Mouse (Mus musculus) adrenal gland, adult 18-20 months (tissue): ENCODE results near the gene Pgpep1. TPM values are rescaled to one million over a fixed set of nuclear protein-coding genes. Genes with fewer than 3 reads are reported as not detected.
A peak's percentile ranks its signal among the peaks of the same experiment; 100 is the strongest.

ENCODE experiments used
- DNase-seq, 2 experiments: peaks; one replicate each; pipeline ENCODE4 v3.0.0; 2021 to 2022; ENCODE audit warnings: low spot score in 2 of 2
- total RNA-seq, 2 experiments: library from RNA; stranded (reverse); gene quantifications; 1 replicate in 1 of 2; 2 replicates in 1 of 2; pipeline ENCODE4 v1.2.3; 2021

Gene Pgpep1
- total RNA-seq, 2 experiments from 2014 or later: 101 to 153 TPM

DNA sequence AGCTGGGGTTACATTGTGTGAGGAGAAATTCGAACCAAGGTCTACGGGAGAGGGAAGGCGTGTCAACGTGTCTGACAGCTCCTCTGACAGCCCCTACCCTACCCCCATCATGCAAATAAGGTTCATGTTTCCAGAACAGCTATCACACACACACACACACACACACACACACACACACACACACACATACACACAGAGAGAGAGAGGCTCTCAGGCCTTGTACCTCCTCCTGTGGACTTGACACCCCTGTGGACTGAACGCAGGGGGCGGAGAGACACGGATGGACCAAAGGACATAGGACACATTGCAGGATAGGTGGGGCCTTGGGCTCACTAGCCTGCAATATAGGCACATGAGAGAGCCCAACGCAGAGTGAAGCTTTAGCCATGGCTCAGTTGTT lies 23.4 kb downstream of the Pgpep1 start:
- no peak for DNase-seq

DNA sequence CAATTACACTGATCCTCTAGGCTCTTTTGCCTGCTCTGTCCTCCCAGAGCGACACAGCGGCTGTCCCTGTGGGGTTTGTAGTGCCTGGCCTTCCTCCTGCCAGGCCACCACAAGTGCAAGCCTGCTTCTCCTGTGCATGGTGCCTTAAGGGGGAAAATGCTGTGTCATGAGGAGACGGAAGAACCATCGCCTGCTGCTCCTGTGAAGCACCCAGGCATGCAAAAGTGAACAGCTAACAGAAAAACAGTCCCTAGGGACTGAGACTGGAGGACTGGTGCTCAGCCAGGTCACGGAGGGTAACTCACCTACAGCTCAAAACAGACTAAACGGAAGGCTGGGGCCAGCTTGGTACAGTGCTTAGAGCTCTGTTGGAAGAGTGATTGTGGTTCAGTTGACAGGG lies 24.7 kb downstream of the Pgpep1 start:
- DNase-seq: no peak

DNA sequence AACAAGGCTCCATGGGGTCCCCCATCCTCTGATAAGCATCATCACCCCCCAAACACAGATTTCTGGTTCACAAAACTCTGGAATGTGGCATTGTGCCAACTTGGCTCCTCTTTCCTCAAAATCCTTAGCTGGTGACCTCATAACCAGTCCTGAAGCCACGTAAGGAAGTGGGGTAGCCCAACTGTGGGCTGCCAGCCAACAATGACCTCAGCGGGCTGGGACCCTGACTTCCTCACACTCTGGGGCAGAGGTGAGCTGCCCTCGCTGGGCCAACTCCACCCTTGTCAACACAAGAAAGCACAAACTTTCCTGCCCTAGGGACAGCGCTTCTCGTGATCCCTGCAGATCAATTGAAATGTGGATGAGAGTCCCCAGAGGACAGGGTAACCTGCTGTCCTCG lies 26.1 kb downstream of the Pgpep1 start:
- peak; percentile 59 to 79 for DNase-seq

DNA sequence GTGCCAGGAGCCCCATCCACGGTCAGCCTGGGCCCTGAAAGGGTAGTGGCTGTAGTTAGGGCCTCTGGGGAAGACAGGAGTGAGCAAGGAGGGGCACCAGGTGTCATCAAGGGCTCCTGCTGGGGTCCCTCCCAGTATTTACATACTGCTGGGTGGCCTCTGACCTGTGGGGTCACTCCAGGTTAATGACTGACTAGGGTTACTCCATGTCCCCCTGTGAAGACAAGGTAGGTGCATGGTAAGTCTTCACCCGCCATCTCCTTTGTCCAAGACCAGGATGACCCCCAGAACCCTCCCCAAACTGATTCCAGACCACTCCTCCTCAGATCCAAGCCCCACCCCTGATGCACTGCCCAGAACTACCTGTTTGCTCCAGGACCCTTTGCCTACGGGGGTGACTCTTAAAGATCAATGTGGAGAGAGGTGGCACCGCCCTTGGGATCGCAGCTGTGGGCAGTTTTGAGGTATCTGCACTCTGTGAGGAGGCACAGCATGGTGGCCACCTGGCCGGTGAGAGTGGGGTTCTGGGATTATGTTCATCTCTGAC lies 27.8 kb downstream of the Pgpep1 start, which contains the start of gene Gdf15:
Gene Gdf15 (minus strand): TSS at position 111 of the 547 bp plus-strand sequence.
- DNase-seq: no peak

DNA sequence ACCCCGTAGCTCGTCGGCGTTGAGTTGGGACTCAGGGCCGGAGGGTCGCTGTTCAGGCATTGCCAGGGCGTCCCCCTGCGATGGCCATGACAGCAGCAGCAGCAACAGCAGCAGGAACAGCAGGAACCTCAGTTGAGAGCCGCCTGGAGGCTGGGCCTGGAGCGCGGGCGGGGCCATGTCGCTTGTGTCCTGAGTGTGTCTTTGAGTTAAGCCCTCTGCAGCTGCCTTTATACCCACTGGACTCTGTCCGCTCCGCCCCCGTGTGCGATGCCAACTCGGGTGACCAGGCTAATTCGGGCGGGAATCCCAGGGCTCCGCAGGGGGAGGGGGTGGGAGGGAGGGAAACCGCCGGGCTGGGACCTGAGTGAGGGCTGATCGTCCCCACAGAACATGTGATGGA lies 28.8 kb downstream of the Pgpep1 start:
- DNase-seq: peak in 1 of 2 experiments; percentile 51

DNA sequence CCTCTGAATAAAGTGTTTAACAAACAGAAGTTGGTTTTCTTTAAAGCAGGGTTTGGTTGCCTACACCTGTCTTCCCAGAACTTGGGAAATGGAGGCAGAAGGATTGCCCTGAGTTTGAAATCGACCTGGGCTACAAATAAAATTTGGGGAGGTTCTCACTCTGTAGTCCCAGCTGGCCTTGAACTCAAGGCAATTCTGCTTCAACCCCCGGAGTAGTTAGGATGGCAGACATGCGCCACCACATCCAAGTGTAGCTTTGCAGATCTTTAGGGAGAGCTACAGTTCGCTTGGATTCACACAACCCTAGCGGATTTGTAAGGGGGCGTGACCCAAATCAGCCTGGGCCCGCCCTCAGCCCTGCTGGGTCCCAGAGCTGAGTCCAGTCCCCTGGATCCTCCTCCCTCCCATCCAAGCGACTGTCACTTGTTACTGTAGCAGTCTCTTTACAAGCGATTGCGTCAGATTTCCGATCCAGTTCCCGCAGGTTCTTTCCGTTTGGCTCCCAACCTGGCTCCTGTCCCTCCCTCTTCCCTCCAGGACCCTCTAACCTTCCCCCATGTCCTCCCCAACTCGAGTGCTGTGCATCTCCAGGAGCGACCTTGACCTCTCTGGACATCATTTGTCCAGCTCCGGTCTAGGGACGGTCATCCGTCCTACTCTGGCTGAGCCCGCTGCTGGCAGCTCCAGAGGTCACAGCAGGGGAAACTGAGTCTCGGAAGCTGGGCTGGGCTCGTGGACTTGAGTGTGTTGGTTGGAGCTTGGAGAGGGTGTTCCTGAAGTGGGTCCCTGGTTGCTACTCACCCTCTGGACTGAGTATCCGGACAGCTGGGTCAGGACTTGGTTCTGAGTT lies 29.4 kb downstream of the Pgpep1 start:
- DNase-seq: peak; percentile 57 to 64

DNA sequence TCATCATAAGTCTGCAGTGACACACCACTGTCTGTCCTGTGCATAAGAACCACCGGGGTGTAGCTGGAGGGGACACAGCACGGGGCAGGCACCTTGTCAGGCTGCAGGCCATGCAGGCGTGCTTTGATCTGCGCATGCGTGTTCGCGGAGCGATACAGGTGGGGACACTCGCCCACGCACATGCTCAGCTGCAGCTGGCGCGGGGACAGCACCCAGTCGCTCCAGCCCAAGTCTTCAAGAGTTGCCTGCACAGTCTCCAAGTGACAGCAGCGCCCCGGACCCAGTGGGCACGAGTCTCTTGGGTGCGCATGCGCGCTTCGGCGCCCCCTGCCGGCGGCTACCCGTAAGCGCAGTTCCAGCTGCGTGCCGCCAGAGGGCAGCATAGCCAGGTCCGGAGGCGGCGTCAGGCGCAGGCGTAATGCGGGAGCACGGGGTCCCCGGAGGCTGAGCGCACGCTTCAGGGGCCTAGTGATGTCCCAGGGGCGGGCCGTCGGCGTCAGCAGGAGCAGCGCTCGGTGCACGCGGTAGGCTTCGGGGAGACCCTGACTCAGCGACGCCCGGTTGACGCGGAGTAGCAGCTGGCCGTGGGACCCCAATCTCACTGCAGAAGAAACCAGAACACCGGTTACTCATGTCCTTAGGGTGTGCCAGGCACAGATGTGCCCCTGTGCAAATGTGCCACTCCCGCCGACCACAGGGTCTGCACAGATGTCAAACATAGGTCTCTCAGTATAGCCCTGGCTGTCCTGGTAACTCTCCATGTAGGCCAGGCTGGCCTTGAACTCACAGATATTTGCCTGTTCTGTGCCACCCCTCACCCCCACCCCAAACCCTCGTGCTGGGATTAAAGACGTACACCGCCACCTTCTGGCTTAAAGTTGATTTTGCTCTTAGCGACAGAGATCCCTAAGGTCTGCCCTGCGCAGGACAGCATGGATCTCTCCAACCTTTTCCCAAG lies 30.3 kb downstream of the Pgpep1 start:
- peak; percentile 91 to 94 for DNase-seq

DNA sequence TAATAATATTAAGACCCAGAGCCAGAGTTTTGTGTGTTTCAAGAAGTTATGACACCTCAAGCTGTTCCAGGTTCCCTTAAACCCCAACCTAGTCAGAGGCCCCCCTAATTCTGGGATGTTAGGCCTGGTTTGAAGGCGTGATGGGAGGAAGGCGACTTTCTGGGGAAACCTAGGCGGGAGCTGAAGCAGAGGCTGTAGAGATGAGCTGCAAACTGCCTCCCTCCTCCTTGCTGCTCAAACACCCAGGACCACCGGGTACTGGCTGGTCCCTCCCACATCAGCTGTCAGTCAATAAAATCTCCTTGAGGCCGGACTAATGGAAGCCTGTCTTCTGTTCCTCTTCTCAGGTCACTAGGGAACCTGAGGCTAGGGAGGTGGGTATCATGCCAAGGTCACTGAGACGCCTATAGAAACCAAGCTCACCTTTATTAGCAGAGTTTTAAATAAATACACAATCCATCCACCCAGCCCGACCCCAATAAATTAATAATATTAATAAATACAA lies 31.1 kb downstream of the Pgpep1 start:
- DNase-seq: no peak

DNA sequence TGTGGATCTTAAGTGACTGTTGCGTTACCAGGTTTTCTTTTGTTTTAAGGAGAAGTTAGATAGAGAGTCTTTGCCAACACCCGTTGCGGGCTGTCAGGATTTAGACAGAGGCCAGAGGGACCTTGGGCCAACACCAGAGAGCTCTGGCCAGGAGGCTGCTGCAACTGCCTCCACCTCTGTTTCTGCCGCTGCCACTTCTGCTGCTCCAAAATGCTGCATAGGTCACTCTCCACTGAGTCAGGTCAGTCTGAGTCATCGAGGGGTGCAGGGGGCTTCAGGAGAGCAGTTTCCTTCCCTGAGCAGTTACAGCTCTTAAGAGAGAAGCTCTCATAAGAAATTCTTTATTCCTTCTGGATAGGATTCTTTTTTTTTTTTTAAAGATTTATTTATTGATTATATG lies 33.1 kb downstream of the Pgpep1 start:
- DNase-seq: no peak

DNA sequence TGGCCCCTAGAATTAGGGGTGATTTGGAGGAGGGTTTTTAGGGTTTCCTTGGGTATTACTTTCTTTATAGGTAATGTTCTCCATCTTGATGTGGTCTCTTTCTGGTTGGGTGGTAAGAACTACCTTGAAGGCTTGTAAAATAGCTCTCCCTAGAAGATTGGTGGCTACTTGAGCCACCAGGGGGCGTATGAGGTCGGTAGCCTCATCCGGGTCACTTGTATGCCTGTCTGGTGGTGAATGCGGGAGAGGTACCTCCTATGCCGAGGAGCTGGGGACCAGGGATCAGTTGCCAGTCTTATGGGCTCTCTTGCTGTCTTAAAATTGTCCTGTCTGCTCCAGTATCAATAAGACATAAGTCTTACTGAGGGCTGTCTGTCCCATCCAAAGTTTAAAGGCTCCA lies 35.1 kb downstream of the Pgpep1 start:
- peak; percentile 52 to 67 for DNase-seq

DNA sequence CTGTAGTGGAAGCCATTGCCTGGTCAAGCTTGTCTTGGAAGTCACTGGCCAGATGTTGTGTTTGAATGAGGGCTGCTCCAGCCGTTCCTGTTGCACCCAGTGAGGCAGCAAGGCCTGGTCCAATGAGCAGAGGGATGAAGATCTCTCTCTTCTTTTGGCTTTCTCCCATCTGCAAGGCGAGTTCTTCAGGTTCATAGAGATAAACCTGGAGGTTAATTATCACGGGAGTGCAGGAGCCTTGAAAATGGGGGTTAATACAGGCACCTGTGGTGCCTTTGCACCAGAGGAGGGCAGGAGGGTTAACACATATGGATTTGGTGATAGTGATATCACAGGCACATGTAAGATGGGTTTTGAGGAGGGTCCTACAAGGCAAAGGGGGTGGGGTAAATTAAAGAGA lies 38.0 kb downstream of the Pgpep1 start:
- no peak for DNase-seq

DNA sequence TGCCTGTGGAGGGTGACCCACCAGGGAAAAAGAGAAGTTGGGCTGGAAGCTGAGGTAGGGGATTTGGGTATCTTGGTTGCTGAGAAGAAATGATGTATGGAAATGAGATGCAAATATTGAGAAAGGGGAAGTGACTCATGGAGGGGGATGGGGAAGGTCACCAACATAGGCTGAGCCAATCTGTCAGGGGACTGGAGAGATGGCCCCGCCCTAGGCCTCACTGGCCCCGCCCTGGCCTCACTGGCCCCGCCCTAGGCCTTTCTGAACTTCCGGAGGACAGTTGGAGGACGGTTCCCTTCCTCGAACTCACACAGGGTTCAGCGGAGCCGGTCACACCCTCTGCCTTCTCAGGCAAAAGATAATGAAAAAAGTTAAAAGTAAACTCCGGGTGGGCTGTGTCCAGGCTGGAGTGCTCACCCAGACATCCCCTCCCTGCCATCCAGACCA lies 41.3 kb downstream of the Pgpep1 start:
- no peak for DNase-seq

DNA sequence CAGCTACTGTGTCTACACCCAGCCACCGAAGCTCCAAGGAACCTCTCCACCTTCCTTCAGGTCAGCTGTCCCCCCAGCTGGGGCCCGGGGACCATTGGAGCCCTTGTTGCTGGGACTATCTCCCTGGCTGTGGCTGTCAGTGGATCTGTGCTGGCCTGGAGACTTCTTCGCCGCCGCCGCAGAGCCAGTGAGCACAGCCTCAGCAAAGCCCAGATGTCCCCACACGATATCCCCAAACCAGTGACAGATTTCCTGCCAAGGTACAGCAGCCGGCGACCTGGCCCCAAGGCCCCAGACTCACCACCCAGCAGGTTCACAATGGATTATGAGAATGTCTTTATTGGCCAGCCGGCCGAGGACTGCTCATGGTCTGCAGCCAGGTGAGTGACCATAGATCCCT lies 42.2 kb downstream of the Pgpep1 start:
- no peak for DNase-seq

DNA sequence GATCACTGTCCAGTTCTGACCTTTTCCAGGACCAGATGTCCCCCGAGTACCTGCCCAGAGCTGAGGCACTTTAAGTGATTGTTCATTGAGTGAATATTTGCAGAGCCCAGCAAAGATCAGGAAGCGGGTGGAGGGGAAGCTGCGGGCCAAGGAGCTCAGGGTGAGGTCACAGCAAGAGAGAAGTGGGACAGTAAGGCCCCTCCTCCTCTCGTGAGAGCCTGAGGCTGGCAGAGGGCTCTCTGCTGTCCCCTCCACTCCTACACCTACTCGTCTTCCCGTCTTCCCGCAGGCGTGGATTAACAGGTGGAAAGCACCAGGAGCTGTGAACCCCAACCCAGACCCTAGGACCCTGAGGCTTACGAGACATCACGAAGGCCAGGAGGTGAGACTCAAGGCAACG lies 43.5 kb downstream of the Pgpep1 start:
- DNase-seq: no peak

DNA sequence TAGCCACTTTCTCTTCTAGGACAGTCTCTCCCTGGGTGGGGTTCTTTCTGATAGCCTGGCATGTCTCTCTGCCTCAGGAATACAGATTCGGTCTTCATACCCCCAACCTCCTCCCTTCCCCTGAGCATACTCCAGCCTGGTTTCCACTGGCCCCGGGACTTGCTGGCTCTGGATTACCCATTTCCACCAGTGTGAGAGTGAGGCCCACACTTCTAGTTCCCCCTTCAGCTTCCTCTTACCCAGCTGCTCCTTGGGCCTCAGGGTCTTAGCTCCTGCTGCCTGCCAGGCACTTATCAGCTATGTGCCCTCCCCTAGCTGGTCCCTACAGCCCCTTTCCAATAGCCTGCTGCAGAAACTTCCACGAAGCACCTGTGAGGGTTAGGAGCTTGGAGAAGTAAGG lies 44.3 kb downstream of the Pgpep1 start, which contains the start of gene Lrrc25:
Gene Lrrc25 (plus strand): TSS at position 262 of the 400 bp plus-strand sequence.
- no peak for DNase-seq

DNA sequence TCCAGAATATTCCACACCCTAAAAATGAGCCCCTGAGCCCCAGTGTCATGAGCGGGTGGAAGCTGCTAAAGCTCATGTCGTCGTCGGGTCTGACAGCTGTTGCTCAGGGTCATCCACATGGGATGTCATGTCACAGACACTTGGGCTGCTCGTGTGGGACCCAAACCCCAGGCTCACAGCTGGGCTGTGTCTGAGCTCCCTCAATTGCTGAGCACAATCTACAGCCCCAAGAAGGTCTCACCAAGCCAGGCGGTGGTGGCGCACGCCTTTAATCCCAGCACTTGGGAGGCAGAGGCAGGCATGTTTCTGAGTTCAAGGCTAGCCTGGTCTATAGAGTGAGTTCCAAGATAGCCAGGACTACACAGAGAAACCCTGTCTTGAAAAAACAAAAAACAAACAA lies 44.9 kb downstream of the Pgpep1 start:
- no peak for DNase-seq

DNA sequence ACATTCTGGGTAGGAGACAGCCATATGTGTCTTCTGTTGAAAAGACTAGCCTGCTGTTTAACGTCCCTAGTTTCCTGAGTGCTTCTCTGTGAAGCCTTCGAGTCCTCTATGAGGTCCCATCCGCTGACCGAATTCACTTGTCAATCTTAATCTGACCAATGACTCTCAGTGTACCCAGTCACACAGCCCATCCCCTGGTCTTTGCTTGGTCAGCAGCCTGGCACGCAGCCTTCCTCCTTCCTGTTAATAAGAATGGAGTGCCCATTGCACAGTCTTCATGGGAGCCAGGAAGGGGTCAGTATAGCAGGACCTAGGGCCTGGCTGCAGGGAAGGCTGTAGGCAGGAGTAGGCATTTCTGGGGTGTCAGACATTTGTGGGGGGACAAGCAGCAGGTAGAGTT lies 45.7 kb downstream of the Pgpep1 start:
- DNase-seq: no peak

DNA sequence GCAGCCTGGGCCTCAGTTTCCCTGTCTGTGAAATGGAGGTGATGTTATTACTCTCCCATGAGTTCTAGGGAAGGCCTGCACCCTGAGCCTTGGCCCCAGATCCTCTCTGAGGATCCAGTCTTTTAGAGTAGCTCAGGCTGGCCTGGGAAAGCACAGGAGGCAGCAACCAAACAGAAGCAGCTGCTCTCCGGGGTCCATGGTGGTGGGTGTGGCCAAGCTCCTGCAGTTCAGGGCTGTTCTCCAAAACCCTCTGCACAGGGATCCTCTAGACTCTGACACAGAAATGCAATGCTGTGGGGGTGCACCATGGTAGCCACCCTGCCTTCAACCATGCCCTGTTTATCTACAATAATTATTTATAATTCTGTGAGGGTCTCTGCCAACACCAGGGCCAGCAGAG lies 46.4 kb downstream of the Pgpep1 start:
- no peak for DNase-seq

DNA sequence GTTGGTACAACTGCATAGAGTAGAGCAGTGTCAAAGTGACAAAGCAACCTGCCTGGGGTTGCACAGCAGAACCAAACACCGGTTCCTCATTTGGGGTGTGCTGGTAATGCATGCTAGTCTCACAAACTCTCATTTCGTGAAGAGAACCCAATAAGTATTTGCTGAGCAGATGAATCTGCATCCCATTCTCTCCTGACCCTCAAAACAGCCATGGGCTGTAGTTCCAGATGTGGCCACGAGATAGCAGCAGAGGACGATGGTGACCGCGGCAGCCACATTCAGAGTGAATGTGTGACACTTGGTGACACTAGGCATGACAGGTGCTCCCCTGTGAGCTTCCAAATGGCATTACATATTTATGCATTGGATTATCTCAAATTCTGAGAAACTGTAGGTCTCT lies 48.3 kb downstream of the Pgpep1 start:
- peak; percentile 89 to 91 for DNase-seq

DNA sequence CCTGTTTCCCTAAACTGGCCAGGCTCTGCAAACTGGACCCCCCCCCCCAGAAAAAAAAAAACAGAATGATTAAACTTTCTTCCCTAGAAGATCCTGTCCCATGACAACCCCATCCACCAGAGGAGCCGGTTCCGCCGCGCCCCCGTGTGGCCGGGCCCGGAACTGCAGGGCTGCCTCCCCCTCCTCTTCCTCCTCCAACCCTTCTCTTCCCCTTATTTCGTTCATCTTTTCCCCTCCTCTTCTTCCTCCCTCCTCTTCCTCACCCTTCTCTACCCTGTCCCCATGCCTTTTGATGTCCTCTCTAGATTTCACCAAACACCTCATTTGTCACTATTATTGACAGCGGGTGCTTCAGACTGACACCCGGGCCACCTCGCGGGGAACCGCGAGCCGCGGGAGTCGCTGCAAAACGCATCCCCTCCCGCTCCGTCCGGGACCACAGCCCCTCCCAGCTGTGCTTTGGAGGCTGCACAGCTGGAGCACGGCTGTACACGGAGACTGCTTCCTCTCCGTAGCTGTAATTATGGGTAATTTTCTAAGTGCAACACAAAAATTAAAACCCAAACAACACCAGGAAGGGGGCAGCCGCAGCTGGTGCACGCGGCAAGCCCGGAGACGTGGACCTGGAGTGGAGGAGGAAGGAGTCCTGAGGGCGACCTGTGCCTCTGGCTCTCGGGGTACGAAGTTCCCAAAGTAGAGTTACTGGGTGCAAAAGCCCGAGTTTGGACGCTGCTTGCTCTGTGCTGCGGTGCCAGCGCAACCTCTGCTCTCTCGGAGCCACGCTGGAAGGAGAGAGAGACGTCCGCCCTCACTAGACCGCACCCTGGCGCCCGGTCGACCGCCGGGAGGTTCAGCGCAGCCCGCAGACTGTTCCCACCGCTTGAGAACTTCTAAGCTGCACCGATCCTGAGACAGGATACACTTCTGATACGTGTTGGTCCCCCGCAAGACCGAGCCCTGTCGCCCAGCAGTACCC lies 49.1 kb downstream of the Pgpep1 start:
- DNase-seq: peak; percentile 89 to 95
